Mouse (Mus musculus) erythroblast, adult 5-6 weeks (primary cell): Measurements from ENCODE around the gene Mvb12b. TPM values are rescaled to one million over a fixed set of nuclear protein-coding genes. Genes with fewer than 3 reads are reported as not detected.

Experiments
- ATAC-seq: replicated peaks from 2 replicates; pipeline ENCODE4 v1.8.0; 2016; ENCODE audit warnings: moderate number of reproducible peaks, mild to moderate bottlenecking, moderate TSS enrichment, inconsistent platforms; ENCODE audit not compliant: poor library complexity, low FRiP score, severe bottlenecking
- total RNA-seq, 2 experiments: library from RNA; stranded (forward) in 1 of 2; stranded (reverse) in 1 of 2; fragments of 150-400 nt in 1 of 2; fragments of 200-764, 138-1000 nt in 1 of 2; gene quantifications; 2 replicates each; pipeline versions ENCODE4 v1.2.3 to v1.2.4; 2015 to 2017; ENCODE audit warnings: low replicate concordance in 2 of 2

Gene Mvb12b
- total RNA-seq, 2 experiments from 2014 or later, result 17.1 to 23.8 TPM

- no peak for ATAC-seq
These were observed 179.7 kb downstream of the Mvb12b start for GRCm38 (mm10) chr2:33708096-33708495.

GRCm38 (mm10) chr2:33706403-33706802 is 181.3 kb downstream of the Mvb12b start:
- no peak for ATAC-seq

GRCm38 (mm10) chr2:33705687-33706320 is 181.9 kb downstream of the Mvb12b start:
- no peak for ATAC-seq

- no peak for ATAC-seq
These were observed 184.5 kb downstream of the Mvb12b start for GRCm38 (mm10) chr2:33703286-33703685.

- no peak for ATAC-seq
These were observed 185.0 kb downstream of the Mvb12b start for GRCm38 (mm10) chr2:33702705-33703104.

- no peak for ATAC-seq
These were observed 186.3 kb downstream of the Mvb12b start for GRCm38 (mm10) chr2:33701446-33701815.

- ATAC-seq, result 0 out of 2 replicates have a peak, but pooled peaks have one; percentile 42
These were observed 186.9 kb downstream of the Mvb12b start for GRCm38 (mm10) chr2:33700581-33701445.

- ATAC-seq, result 0 out of 2 replicates have a peak, but pooled peaks have one; percentile 21
These were observed 188.8 kb downstream of the Mvb12b start for GRCm38 (mm10) chr2:33698898-33699297.

GRCm38 (mm10) chr2:33696428-33696827 is 191.3 kb downstream of the Mvb12b start:
- ATAC-seq, result no peak

- ATAC-seq, result no peak
These were observed 193.8 kb downstream of the Mvb12b start for GRCm38 (mm10) chr2:33693931-33694330.

- no peak for ATAC-seq
These were observed 197.8 kb downstream of the Mvb12b start for GRCm38 (mm10) chr2:33689880-33690462.

- no peak for ATAC-seq
These were observed 198.4 kb downstream of the Mvb12b start for GRCm38 (mm10) chr2:33689155-33689879.

GRCm38 (mm10) chr2:33683594-33683993 is 204.2 kb downstream of the Mvb12b start:
- ATAC-seq, result no peak

- ATAC-seq, result no peak
These were observed 204.7 kb downstream of the Mvb12b start for GRCm38 (mm10) chr2:33683095-33683494.

GRCm38 (mm10) chr2:33682219-33682618 is 205.5 kb downstream of the Mvb12b start:
- ATAC-seq, result peak; percentile 68; the same call in 1 of the 2 replicates

Other genes starting within 250 kb of the Mvb12b start
- not detected in 2 replicates for gene Lmx1b, start 247.4 kb downstream of the Mvb12b start, total RNA-seq (2015; ENCODE audit: low replicate concordance)
- gene Lmx1b, start 247.4 kb downstream of the Mvb12b start, total RNA-seq (2017; ENCODE audit: low replicate concordance), result not detected in 2 replicates